Mouse (Mus musculus) retina, adult 2 months (tissue): ENCODE data around the gene Wwp2.

ENCODE experiments used
- DNase-seq: peaks from one replicate; pipeline ENCODE4 v3.0.0-alpha.2; 2012; ENCODE audit warnings: low read depth, low spot score

Wwp2 gene

DNA sequence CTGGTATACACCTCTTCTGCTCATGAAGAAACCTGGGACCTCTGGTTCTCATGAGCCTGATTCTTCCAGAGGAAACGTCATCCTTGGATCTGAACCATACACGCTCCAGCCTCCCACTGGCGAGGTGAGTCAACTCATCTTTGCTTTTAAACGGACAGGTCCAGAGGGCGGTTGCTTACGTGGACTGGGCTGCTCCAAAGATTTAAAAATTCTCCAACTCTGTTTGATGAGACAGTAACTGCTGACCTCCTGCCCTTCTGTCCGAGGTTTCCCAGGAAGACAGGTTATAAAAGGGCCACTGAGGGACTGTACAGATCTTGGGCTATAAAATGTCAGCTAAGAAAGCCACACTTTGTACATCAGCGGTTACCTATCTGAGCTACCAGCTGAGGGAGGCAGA, 5.3 kb upstream of the Wwp2 start:
- no peak for DNase-seq

DNA sequence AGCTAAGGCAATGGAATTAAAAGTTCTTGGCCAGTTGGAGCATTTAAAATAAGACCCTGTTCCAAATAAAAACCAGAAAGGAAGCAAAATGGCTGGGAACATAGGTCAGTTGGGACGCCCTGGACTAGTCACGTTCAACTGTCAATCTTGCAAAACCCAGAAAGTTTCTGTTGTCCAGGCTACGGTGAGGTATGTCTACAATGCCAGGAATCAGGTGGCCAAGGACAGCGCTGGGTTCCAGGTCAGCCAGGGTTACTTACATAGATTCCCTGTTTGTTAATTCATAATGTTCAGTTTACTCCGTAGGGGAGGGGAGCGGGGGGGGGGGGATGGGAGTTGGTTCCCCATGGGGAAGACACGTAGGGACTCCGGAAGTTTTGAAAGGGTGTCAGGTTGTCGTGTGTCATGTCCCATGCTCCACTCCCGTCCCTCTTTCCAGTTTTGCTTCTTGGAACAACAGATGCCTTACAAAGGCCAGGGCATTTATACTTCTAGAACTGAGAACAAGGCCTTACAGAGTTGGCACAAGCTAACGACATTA, 674 bp upstream of the Wwp2 start:
- no peak for DNase-seq

DNA sequence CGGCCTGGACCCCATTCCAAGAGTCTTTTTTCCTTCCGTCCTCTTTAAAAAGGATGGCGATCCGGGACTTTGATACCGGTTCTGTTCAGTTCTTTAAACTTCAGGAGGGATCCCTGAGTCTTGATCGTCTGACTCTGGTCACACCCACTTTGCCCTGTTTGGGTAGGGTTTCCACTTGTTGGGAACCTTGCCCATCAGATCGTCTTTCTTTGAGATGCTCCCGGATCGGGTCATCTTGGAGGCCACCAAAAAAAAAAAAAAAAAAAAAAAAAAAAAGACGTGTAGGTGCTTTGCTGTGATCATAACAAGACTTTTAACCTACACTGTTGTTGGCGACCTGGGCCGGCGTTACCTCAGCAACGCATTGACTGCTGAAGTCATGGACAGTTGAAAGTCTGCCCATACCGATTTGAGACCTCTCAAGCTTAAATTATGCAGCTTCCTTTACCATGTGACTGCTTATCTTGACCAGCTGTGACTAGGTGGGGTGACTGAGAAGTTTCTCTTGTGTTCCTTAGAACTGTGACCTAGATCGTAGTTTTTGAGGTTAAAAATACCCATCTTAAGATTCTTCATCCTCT, 766 bp downstream of the Wwp2 start:
- no peak for DNase-seq

DNA sequence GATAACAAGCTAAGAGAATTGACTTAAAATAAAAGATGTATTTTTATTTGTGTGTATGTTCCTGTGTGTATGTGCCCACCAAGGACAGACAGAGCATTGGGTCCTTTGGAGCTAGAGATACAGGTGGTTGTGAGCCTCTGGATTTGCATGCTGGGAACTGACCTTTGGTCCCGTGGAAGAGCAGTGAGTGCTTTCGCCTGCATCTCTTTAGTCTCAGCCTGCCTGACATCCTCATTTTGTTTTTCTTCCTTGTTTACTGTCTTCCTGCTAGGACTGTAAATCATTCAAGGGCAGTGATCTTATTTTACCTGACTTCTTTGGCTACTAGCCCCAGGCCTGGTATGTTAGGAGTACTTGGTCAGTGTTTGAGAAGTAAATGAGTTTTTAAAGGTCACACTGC, 1.5 kb downstream of the Wwp2 start:
- DNase-seq = no peak

DNA sequence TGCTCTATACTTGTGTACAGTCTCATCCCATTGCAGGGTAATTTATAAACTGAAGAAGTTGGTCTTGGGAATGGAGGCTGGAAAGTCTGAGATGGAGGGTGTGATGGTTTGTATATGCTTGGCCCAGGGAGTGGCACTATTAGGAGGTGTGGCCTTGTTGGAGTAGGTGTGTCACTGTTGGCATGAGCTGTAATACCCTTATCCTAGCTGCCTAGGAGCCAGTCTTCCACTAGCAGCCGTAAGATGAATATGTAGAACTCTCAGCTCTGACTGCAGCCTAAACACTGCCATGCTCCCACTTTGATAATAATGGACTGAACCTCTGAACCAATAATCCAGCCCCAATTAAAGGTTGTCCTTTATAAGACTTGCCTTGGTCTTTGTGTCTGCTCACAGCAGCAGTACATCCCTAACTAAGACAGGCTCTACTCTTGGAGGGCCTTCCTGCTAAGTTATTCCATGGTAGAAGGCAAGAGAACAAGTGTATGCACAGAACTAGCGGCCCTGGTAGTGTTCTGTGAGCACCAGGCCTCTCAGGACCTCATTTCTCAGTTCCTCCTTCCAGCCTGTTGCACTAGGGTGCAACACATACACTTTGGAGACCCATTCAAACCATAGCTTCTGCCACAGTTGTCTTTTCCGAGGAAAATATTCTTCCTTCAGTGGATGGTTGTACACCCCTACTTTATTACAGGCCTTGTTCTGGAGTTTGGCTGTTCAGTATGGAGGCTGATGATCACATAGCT, 3.9 kb downstream of the Wwp2 start:
- DNase-seq = no peak

DNA sequence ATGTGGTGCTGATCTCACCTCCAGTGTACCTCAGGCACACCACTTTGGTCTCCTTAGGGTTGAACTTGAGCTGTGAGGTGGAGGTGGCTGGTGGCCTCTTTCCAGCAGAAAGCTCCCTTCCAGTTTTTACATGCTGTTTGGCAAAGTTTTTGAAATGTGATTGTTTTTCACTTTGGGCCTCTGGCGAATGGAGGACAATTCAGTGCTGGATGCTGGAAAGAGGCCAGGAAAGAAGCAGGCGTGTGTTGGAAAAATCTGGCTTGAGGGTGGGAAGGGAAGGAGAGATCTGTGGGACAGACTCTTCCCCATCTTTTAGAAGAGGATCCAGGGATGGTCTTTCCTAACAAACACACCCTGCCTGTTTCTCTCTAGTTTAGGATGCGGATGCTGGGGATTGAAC, 8.5 kb downstream of the Wwp2 start:
- no peak for DNase-seq

DNA sequence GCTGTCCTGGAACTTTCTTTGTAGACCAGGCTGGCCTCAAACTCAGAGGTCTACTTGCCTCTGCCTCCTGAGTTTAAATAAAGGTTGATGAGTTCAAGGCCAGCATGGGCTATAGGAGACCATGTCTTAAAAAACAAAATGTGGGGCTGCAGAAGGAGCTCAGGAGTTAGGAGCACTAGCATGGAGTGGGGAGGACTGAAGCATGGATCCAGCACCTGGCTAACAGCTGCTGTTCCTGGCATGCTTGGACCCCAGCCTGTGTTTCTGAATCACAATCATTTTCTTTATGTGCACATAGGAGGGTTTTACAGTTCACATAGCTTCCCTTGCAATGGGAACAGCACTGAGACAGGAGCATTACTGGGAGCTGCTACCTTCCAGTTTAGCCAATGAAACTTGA, 11.5 kb downstream of the Wwp2 start:
- no peak for DNase-seq

DNA sequence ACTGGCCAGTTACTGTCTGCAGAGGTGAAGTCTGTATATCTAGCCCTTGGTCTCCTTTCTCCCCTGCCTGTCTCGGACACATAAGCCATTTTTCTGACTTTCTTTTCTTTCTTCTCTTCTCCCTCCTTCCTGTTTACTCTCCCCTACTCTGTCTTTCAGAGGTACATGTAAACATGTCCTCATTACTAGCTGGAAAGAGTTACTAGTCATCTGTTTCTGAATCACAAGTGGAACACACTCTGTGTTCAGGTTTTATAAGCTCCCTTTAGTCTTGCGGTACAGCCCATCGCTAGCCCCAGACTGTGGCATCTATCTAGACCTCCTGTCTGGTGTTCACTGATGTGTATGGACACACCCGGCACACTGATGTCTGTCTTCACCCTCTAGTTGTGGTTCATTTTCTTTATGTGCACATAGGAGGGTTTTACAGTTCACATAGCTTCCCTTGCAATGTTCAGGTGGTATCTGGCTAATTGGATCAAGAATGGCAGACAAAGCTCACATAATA, 12.3 kb downstream of the Wwp2 start:
- DNase-seq = no peak

DNA sequence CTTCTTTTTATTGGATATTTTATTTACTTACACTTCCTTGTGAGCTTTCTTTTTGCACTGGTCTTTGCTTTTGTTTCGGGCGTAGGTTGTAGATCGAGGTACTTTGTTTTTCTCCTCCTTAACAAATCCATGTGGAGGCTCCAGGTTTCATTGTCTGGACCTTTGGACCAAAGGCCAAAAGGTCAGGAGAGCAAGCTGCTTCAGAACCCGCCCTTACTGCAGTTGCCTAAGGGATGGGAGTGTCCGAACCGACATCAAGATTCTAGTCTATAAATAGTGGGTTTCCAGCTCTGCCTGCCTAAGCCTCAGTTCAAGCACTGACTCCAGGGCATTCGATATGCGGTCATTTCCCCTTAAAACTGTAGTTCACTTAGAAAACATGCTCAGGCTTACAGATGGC, 13.0 kb downstream of the Wwp2 start:
- no peak for DNase-seq

DNA sequence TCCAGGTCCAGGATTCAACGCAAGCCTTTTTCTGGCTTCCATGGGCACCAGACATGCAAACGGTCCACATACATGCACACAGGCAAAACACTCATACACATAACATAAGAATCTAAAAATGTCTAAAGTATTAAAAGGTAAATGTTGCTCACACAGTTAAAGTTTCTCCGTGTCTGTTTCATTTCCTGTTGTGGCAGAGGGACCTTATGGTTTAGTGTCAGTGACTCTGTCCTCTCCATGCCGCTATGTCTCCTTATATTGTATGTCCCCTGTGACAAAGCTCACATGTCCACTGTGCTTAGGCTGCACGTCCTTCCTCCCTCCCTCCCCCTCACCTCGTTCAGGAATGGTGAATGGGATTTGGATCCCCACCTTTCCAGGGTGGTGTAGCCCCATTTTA, 13.5 kb downstream of the Wwp2 start:
- DNase-seq = no peak

DNA sequence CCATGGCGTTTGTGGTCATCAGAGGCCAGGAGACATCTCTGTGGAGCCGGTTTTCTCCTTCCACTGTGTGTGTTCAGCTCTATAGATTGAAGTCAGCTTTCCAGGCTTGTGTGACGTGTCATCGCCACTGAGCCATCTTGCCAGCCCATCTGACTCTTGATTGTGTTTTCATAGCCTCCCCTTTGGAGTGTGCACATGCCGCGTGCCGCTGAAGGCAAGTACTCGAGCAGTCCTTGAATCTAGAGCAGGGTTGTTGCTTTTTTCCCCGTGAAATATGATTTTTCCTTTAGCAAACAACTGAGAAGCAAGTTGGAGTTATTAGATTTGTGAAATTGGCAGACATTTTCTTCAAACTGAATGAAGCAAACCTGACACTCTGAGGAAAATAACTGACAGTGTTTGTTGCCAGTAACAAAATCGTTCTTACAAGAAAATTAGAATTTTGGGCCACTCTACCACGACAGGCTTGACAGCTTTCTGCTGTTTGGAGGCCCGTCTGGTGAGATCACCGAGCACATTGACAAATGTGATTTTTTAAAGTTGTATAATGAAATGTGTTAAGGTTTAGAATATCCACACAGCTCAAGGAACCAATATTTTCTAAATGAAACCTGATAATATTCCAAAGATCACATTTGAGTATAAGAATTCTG, 15.4 kb downstream of the Wwp2 start:
- no peak for DNase-seq

DNA sequence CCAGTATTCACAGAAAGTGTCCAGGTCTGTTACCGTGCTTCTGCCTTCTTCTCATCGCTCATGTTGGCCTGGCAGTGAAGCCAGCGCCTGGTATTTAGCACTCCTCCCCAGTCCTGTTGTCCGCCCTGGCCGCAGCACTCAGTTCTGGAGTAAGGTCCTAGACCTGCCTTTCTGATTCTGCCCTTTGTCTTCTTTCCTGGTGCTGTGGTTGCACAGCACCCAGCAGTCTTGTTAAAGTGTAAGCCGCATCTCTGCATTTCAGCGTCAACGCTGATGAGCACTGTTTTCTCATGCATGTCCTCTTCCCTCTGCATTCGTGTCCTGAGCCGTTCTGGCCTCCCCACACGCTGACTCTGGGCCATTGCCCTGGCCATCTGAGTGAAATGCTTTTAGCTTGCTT, 17.2 kb downstream of the Wwp2 start:
- DNase-seq = no peak

DNA sequence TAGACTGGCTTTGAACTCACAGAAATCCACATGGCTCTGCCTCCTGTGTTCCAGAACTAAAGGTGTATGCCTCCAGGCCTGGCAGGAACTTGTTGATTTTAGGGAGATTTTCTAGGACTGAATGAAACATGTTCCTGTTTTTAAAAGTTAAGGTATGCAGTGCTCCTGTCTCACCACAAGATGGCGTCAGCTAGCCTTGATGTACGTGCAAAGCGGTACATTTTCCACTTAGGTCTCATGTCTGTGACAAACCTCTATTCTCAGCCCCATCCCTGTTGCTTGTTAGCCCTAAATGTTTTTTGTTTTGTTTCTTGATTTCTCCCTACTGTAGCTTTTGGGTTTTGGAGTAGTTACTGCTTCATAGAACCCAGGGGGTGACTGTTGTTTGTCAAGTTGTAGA, 19.1 kb downstream of the Wwp2 start:
- DNase-seq = no peak

DNA sequence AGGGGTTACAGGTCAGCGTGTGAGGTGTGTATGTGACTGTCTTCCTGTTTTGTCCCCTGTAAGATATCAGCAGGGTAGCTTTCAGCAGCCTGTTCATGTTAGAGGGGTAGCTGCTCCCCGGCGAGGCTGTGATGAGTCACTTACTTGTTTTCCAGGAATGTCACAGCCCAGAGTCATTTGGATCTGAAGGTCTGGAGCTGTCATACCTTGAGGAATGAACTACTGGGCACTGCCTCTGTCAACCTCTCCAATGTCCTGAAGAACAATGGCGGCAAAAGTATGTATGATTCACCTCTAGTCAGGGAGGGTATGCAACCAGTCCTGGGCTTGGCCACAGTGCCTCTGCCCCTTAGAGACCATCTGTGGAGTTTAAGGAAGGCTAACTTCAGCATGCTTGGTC, 21.6 kb downstream of the Wwp2 start:
- DNase-seq = no peak

DNA sequence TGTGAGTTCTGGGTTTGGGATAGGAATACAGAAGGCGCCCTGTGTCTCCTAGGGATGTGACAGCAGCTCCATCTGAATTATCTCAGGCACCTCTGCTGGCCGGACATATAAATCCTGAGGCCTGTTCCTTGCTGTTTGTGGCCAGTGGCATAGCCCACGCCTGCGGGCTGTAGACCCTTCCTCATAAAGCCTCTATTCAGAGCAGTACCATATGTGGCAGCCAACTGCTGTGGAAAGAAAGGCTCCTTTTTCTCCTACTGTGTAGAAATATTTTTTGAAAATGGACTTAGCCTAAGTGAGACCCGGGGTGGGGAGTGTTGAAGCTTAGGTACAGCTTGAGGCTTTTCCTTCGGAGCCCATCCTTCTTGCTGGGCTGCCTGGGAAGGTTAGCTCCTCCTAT, 22.1 kb downstream of the Wwp2 start:
- no peak for DNase-seq

DNA sequence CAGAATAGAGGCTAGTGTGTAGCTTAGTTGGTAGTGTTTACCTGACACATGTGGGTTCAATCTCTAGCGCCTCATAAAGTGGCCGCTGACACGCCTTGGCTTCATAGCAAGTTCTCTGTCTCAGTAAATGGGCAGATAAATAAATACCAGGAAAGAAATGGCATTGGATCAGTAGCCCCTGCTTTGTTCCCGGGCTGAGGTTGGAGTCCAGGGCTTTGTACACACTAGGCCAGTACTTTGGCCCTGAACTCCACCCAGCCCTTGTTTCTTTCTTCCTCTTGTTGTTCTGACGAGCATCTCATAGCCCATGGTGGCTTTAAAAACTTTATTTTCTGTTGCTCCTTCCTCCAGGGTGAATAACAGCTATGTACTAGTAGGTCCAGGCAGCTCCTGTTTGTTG, 26.3 kb downstream of the Wwp2 start:
- no peak for DNase-seq

DNA sequence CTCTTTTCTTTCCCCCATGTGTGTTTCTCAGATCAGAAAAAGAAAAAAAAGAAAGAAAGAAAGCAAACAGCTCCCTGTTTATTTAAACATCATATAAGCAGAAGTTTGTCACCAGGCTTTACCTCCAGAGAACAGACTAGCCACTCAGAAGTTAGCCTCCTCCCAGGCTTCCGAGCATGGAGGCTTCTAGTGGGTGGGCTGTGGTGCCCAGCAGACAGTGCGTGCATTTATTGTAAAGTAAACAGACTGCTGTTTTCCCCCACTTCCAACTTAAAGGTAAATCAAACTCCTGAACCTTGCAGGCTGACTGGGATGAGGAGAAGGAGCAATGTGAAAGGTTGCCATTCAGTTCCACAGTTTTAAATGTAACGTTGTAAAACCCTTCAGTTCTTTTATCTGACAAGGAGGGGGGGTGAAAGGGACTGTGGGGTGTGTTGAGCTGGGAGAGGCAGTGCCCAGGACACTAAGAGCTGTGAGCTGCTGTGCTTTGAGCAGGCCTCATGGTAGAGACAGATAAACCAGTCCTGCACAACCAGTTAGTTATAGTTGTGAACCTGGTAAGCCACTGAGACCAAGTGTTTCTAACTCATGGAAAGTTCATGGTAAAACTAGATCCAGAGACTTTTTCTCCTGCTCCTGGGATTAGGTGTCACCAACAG, 29.3 kb downstream of the Wwp2 start:
- no peak for DNase-seq

DNA sequence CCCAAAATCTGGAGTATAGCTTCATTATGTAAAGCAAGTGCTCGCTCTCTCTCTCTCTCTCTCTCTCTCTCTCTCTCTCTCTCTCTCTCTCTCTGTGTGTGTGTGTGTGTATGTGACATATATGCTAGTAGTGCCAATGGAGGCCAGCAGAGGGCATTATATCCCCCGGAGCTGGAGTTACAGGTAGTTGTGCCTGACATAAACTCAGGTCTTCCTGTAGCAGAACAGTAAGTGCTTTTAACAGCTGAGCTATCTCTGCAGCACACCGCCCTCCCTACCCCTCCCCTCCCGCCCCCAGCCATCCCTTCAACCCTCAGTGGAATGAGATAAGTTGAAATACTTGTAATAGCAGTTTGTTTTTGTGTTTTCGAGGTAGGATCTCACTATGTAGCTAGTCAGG, 30.5 kb downstream of the Wwp2 start:
- no peak for DNase-seq

DNA sequence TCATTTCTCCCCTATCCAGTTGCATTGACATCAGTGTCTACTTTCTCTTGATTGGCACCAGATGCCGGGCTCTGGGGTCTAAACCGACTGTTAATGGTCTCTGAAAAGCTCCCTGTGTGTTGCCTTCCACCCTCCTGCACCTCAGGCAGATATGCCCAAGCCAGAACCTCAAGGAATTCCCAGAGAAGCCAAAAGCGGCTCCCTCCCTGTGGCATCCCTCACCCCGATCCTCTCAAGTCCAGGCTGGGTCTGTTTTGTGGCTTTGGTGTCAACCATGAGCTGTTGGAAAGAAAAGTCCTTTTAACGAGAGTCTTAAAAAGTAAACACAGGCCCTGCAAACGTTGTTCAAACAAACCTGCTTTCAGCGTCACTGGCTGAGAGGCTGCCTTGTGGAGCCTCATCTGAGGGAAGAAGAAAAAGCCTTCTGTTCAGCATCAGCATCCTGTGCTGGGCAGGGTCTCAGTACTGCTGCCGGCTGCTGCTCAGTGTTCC, 32.7 kb downstream of the Wwp2 start:
- DNase-seq = no peak

DNA sequence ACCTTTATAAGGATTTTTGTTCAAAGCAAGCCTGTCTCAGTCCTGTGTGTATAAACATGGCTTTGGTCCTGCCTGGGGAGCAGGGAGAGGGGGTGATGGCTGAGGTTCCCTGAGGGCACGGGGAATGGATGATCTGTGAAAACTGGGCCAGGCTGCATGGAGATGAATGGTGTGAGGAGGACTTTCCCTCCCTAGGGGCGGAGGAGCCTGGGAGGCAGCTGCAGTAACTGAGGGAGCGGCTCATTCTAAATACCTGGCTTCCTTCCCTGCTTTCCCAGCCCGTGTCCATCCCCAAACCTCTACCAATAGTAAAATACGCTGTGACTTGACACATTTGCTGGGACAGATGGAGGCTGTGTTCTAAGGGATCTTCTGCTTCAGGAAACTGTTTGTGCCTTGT, 34.1 kb downstream of the Wwp2 start:
- no peak for DNase-seq

DNA sequence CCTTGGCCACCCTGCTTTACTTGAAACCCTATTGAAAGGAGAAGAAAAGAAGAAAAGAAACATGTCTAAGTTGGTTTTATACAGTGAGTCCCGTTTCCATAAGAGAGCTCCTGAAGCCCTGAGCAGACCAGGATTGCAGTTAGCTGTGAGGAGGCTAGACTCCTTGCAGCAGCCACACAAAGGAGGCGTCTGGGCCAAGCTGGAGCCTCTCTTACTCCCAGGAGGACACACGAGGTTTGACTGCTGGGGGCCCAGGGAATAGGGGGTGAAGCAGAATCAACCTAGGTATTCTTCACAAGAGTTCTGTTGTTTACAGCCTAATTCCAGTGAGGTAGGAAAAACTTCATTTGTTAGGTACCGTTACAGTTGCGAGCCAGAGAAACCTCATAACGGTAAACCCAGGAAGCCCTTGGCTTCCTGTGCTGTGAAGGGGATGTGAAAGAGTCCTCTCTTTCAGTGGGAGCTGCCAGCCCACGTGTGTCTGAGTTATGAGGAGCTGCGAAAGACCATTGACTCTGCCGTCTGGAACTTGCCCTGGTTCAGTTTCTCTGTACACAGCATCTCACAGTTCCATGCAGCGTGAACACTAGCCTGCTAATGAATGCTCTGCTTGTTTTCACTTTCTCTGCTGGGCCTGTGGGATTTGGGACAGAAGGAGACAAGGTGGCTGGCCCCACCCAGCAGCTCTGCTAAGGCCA, 36.4 kb downstream of the Wwp2 start:
- no peak for DNase-seq

DNA sequence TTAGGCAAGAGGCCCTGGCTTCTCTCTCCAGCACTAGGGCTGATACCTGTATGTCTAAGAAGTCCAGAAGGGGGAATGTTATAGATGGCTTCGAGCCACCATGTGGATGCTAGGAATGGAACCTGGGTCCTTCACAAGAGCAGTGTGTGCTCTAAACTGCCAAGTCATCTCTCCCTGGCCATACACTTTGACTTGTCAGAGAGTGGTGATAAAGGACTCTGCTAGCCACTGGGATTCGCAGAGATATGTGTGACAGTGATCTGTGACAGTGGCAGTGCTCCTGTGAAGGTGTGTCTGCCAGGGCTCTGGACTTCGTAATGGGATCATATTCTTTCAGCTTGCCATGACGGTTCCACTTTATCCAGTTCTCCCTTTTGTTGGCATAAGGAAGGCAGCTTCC, 37.2 kb downstream of the Wwp2 start:
- DNase-seq = no peak
